Comparison of ENCODE assay signal across 8 mouse cellular contexts in the genomic region with DNA sequence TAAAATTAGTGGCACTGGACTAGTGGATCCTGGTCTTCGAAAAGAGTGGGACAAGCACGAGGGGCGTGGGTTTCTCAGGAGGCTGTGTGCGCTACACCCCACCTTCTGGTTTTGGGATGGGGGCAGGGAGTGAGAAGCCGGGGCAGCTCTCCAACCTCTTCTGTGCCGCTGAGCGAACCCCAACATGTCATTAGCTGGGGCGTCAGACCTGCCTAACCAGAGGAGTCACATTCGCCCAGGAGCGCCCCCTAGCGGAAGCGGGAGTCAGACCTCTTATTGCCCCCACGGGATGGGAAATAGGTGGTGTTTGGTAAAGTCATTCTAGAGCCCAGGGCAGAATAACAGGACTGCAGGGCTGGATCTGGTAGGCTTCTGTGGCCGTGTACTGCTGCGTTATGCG. TPM values are rescaled to one million over a fixed set of nuclear protein-coding genes. Genes with fewer than 3 reads are reported as not detected.
DNase-seq lines count a peak whose midpoint lies in the region; ATAC-seq and TF ChIP-seq lines count a peak whose summit lies in the region.

No protein-coding gene starts in this region.

- TF ChIP-seq EP300 in MEL (IDR thresholded peaks at IDR 0.05; ENCODE audit: low read depth in 1 of 2, low read length in 2 of 2): no peak

- peak overlapping the region; percentile 58 to 66 for H3K4me3 ChIP-seq in MEL (ENCODE audit: control insufficient read depth in 1 of 2, insufficient read depth in 1 of 2, low read depth in 2 of 2, low read length in 2 of 2)
- peak overlapping the region; percentile 64 for H3K4me3 ChIP-seq in forebrain, embryonic 13.5 days

- TF ChIP-seq CTCF in MEL (IDR thresholded peaks at IDR 0.05 in 2 of 3, conservative IDR thresholded peaks at IDR 0.05 in 1 of 3; ENCODE audit: control insufficient read depth in 1 of 3, insufficient read depth in 1 of 3, low read depth in 2 of 3, low read length in 3 of 3, poor library complexity in 1 of 3, severe bottlenecking in 1 of 3): peak; percentile 83 to 95 (median 89)

- TF ChIP-seq POLR2A in MEL (IDR thresholded peaks at IDR 0.05; ENCODE audit: control insufficient read depth in 1 of 2, insufficient read depth in 1 of 2, low read depth in 1 of 2, low read length in 2 of 2, poor library complexity in 1 of 2): no peak

- H3K4me2 ChIP-seq in forebrain, embryonic 13.5 days: peak overlapping the region; percentile 99

- peaks cover 10% of the 10 kb centered on the region for H3K79me2 ChIP-seq in MEL (ENCODE audit: control insufficient read depth, insufficient read depth, low read length, poor library complexity)

- no peaks in the 10 kb centered on the region for H3K27me3 ChIP-seq in MEL (ENCODE audit: control insufficient read depth in 1 of 2, insufficient read depth in 2 of 2, low read length in 2 of 2)
- no peaks in the 10 kb centered on the region for H3K27me3 ChIP-seq in forebrain, embryonic 13.5 days

- H3K27ac ChIP-seq in MEL (ENCODE audit: control insufficient read depth, low read depth, low read length): no peak overlapping the region
- no peak overlapping the region for H3K27ac ChIP-seq in forebrain, embryonic 13.5 days

- 0 out of 4 replicates have a peak, but pooled peaks cover 0 to 2% of the 10 kb centered on the region in 2 experiments for H3K36me3 ChIP-seq in MEL (ENCODE audit: control insufficient read depth in 1 of 2, insufficient read depth in 2 of 2, low read length in 2 of 2)
- H3K36me3 ChIP-seq in forebrain, embryonic 13.5 days (ENCODE audit: poor library complexity, severe bottlenecking): peaks cover 15% of the 10 kb centered on the region; the same call in 1 of the 2 replicates

- DNase-seq in MEL (ENCODE audit: low read depth, low spot score): peak; percentile 92
- DNase-seq in c-Kit-positive CD71-negative TER-119-negative erythroid progenitor cells, embryonic 14.5 days (ENCODE audit: low read depth): peak; percentile 86
- peak; percentile 89 for DNase-seq in heart, postnatal 4 days
- peak; percentile 66 for DNase-seq in layer of hippocampus, adult 9-11 months
- peak; percentile 82 for DNase-seq in lung, postnatal 10 days
- DNase-seq in retina, postnatal 1 day: peak; percentile 72
- DNase-seq in urinary bladder, postnatal 10 days (ENCODE audit: low spot score): peak; percentile 66

- peak overlapping the region; percentile 64 for H3K9ac ChIP-seq in MEL (ENCODE audit: control insufficient read depth, low read depth, low read length, poor library complexity, severe bottlenecking)
- H3K9ac ChIP-seq in forebrain, embryonic 13.5 days: peak overlapping the region; percentile 56; the same call in 1 of the 2 replicates

- no peak; the same call in 1 of the 2 replicates for ATAC-seq in forebrain, embryonic 13.5 days

- TF ChIP-seq RAD21 in MEL (IDR thresholded peaks at IDR 0.05; ENCODE audit: low read depth, low read length): no peak

- H3K4me1 ChIP-seq in MEL (ENCODE audit: control insufficient read depth in 1 of 2, insufficient read depth in 2 of 2, low read length in 2 of 2): peaks cover 0 to 13% of the 10 kb centered on the region in 2 experiments; a peak in 2 of 4 replicates
- H3K4me1 ChIP-seq in forebrain, embryonic 13.5 days: peaks cover 40% of the 10 kb centered on the region

- no peaks in the 10 kb centered on the region for H3K9me3 ChIP-seq in MEL (replicated peaks; ENCODE audit: insufficient read depth, low read length)
- no peaks in the 10 kb centered on the region for H3K9me3 ChIP-seq in forebrain, embryonic 13.5 days (replicated peaks)

- WGBS in forebrain, embryonic 13.5 days: 12% methylated on average over 16 of the region's 16 CpGs

TF ChIP-seq in MEL, 35 proteins besides CTCF, POLR2A, EP300 and RAD21:
- TF ChIP-seq TBP (IDR thresholded peaks at IDR 0.05; ENCODE audit: low read depth, low read length): no peak
- TF ChIP-seq MXI1 (IDR thresholded peaks at IDR 0.05; ENCODE audit: low read depth, low read length): peak; percentile 3; the same call in 1 of the 2 replicates
- no peak for TF ChIP-seq ZKSCAN1 (IDR thresholded peaks at IDR 0.05; ENCODE audit: low read depth, low read length)

RNA-seq across cellular contexts. Expression of gene Ppp1r13l, which starts 2.2 kb away (rescaled TPM):
- 1.0 and 1.5 TPM in 2 replicates for total RNA-seq in MEL (2012; rRNA removed)
- polyA plus RNA-seq in MEL (2012; ENCODE audit: insufficient read depth in 1 of 2, insufficient read length in 2 of 2, low read depth in 1 of 2, low replicate concordance in 2 of 2, missing spikeins in 1 of 2): 10 to 100 TPM in 1 of 2 experiments, not detected in 1; 15.9 TPM
- 3.6 and 4.1 TPM in 2 replicates for polyA plus RNA-seq in forebrain, embryonic 13.5 days (2015; fragmentation: Nextera tagmentation; extraction: Ambion mirVana)
- 10 to 100 TPM; 39.0 to 47.2 TPM for total RNA-seq in heart, postnatal 4 days (2021)

RNA-seq across cellular contexts. Expression of gene Cd3eap, which starts 2.4 kb away (rescaled TPM):
- total RNA-seq in MEL (2012; rRNA removed): 26.2 and 43.9 TPM in 2 replicates
- 10 to 100 TPM in 1 of 2 experiments, not detected in 1; 49.8 TPM for polyA plus RNA-seq in MEL (2012; ENCODE audit: insufficient read depth in 1 of 2, insufficient read length in 2 of 2, low read depth in 1 of 2, low replicate concordance in 2 of 2, missing spikeins in 1 of 2)
- polyA plus RNA-seq in forebrain, embryonic 13.5 days (2015; fragmentation: Nextera tagmentation; extraction: Ambion mirVana): 21.4 and 23.2 TPM in 2 replicates
- total RNA-seq in heart, postnatal 4 days (2021): 1 to 10 TPM; 9.0 to 9.5 TPM

RNA-seq across cellular contexts. Expression of gene Ercc1, which starts 17.1 kb away (rescaled TPM):
- 22.2 and 25.9 TPM in 2 replicates for total RNA-seq in MEL (2012; rRNA removed)
- 10 to 100 TPM in 1 of 2 experiments, not detected in 1; 37.5 TPM for polyA plus RNA-seq in MEL (2012; ENCODE audit: insufficient read depth in 1 of 2, insufficient read length in 2 of 2, low read depth in 1 of 2, low replicate concordance in 2 of 2, missing spikeins in 1 of 2)
- polyA plus RNA-seq in forebrain, embryonic 13.5 days (2015; fragmentation: Nextera tagmentation; extraction: Ambion mirVana): 88.0 and 96.4 TPM in 2 replicates
- total RNA-seq in heart, postnatal 4 days (2021): 10 to 100 TPM; 42.4 to 43.5 TPM

RNA-seq across cellular contexts. Expression of gene Ercc2, which starts 20.1 kb away (rescaled TPM):
- total RNA-seq in MEL (2012; rRNA removed): 29.4 and 34.4 TPM in 2 replicates
- polyA plus RNA-seq in MEL (2012; ENCODE audit: insufficient read depth in 1 of 2, insufficient read length in 2 of 2, low read depth in 1 of 2, low replicate concordance in 2 of 2, missing spikeins in 1 of 2): 10 to 100 TPM in 1 of 2 experiments, not detected in 1; 44.5 TPM
- 20.4 and 24.9 TPM in 2 replicates for polyA plus RNA-seq in forebrain, embryonic 13.5 days (2015; fragmentation: Nextera tagmentation; extraction: Ambion mirVana)
- 10 to 100 TPM; 13.8 to 18.6 TPM for total RNA-seq in heart, postnatal 4 days (2021)

RNA-seq across cellular contexts. Expression of gene Klc3, which starts 42.2 kb away (rescaled TPM):
- total RNA-seq in MEL (2012; rRNA removed): 2.7 and 3.6 TPM in 2 replicates
- under 1 TPM in 1 of 2 experiments, not detected in 1; 0.42 TPM for polyA plus RNA-seq in MEL (2012; ENCODE audit: insufficient read depth in 1 of 2, insufficient read length in 2 of 2, low read depth in 1 of 2, low replicate concordance in 2 of 2, missing spikeins in 1 of 2)
- polyA plus RNA-seq in forebrain, embryonic 13.5 days (2015; fragmentation: Nextera tagmentation; extraction: Ambion mirVana): 1.5 and 2.6 TPM in 2 replicates
- under 1 TPM; 0.33 to 0.36 TPM for total RNA-seq in heart, postnatal 4 days (2021)

Comparison
In these comparisons a context has a peak if more than half of its experiments do, and no peak if none do; other contexts are left out.
1. RNA of gene Ppp1r13l, which starts 2.2 kb away (total RNA-seq): 39.0 to 47.2 TPM in heart, postnatal 4 days; 1.0 to 1.5 TPM in MEL; every median in the first group is over 10 times any median in the second.
2. Peak in every context shown above with its lines, with median percentiles within 50 percentile points of each other: DNase-seq.